In the genomic region with DNA sequence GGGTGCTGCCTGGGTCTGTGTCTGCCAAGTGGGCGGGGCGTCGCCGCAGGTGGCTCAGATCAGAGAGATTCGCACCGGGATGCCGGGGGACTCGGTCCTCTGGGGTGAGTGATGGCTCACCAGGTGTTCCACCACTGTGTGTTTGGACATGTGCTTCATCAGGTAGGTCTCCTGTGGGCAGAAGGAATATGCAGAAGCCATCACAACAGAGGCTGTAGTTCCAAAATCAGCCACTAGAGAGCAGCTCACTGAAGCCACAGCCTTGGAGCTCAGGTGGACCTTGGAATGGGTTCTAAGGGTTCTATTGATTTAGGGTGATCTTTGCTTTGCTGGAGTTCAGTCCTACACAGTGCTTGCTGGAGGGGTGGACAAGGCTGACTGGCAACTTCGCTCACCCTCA, we compare ENCODE assay signal across 9 mouse cellular contexts. TPM values are rescaled to one million over a fixed set of nuclear protein-coding genes. Genes with fewer than 3 reads are reported as not detected.
A peak's percentile ranks its signal among the peaks of the same experiment; 100 is the strongest.
DNase-seq lines count a peak whose midpoint lies in the region; ATAC-seq and TF ChIP-seq lines count a peak whose summit lies in the region.
"Had no signal": no experiment of that assay in that cellular context is flagged by ENCODE, and none has a peak within 500 bp of the region (broad histone marks: within the 10 kb centered on the region; RNA-seq: fewer than 3 reads in every experiment).

No protein-coding gene starts in this region.

- no peak for ATAC-seq in midbrain, embryonic 14.5 days (ENCODE audit: low FRiP score, low TSS enrichment)
- no peak for ATAC-seq in midbrain, embryonic 13.5 days
- ATAC-seq in lung, postnatal 0 days: no peak

- H3K4me1 ChIP-seq in midbrain, embryonic 14.5 days (ENCODE audit: control insufficient read depth, insufficient read depth, low read length): no peaks in the 10 kb centered on the region
- no peaks in the 10 kb centered on the region for H3K4me1 ChIP-seq in midbrain, embryonic 13.5 days (replicated peaks)
- 0 out of 2 replicates have a peak, but pooled peaks cover 4% of the 10 kb centered on the region for H3K4me1 ChIP-seq in lung, postnatal 0 days (ENCODE audit: insufficient read depth, low read depth, low read length)
- H3K4me1 ChIP-seq: hindbrain, embryonic 15.5 days had no signal

- DNase-seq in embryo, embryonic 10.5 days (ENCODE audit: low spot score): peak; percentile 66
- DNase-seq in embryo, embryonic 10 days (ENCODE audit: low spot score): no peak
- peak; percentile 70 for DNase-seq in midbrain, embryonic 14.5 days
- DNase-seq in brain, adult 2 months (ENCODE audit: low read depth, low spot score): peak; percentile 75
- DNase-seq in heart, postnatal 4 days: peak; percentile 68
- DNase-seq in lung, postnatal 0 days (ENCODE audit: low spot score): no peak
- peak; percentile 53 for DNase-seq in thymus, postnatal 25 days

- no peak for TF ChIP-seq EP300 in lung, postnatal 0 days (IDR thresholded peaks at IDR 0.05)

- H3K9ac ChIP-seq in midbrain, embryonic 14.5 days (replicated peaks; ENCODE audit: low read length): no peak overlapping the region
- no peak overlapping the region for H3K9ac ChIP-seq in midbrain, embryonic 13.5 days (replicated peaks)
- H3K9ac ChIP-seq in lung, postnatal 0 days (replicated peaks; ENCODE audit: low read depth): no peak overlapping the region
- H3K9ac ChIP-seq: hindbrain, embryonic 15.5 days had no signal

- TF ChIP-seq CTCF in lung, postnatal 0 days (IDR thresholded peaks at IDR 0.05): peak; percentile 80

- H3K27me3 ChIP-seq in midbrain, embryonic 14.5 days (ENCODE audit: control insufficient read depth, insufficient read depth, low read length): no peaks in the 10 kb centered on the region
- H3K27me3 ChIP-seq in midbrain, embryonic 13.5 days: no peaks in the 10 kb centered on the region
- H3K27me3 ChIP-seq in lung, postnatal 0 days (replicated peaks; ENCODE audit: insufficient read depth, low read length): no peaks in the 10 kb centered on the region
- H3K27me3 ChIP-seq: hindbrain, embryonic 15.5 days had no signal

- no peak overlapping the region for H3K4me3 ChIP-seq in midbrain, embryonic 14.5 days (replicated peaks; ENCODE audit: low read depth, low read length)
- no peak overlapping the region for H3K4me3 ChIP-seq in midbrain, embryonic 13.5 days (replicated peaks)
- no peak overlapping the region for H3K4me3 ChIP-seq in lung, postnatal 0 days (ENCODE audit: low read depth, low read length)
- H3K4me3 ChIP-seq: hindbrain, embryonic 15.5 days had no signal

- no peaks in the 10 kb centered on the region for H3K9me3 ChIP-seq in midbrain, embryonic 14.5 days (ENCODE audit: control insufficient read depth, low read length)
- H3K9me3 ChIP-seq in midbrain, embryonic 13.5 days: no peaks in the 10 kb centered on the region
- no peaks in the 10 kb centered on the region for H3K9me3 ChIP-seq in lung, postnatal 0 days (ENCODE audit: low read length)
- H3K9me3 ChIP-seq: hindbrain, embryonic 15.5 days had no signal

- H3K36me3 ChIP-seq in midbrain, embryonic 14.5 days (ENCODE audit: control insufficient read depth, insufficient read depth, low read length): peaks cover 72% of the 10 kb centered on the region
- H3K36me3 ChIP-seq in midbrain, embryonic 13.5 days: peaks cover 74% of the 10 kb centered on the region
- peaks cover 10% of the 10 kb centered on the region; the same call in 1 of the 2 replicates for H3K36me3 ChIP-seq in lung, postnatal 0 days (ENCODE audit: insufficient read depth, low read length)

- no peak overlapping the region for H3K4me2 ChIP-seq in midbrain, embryonic 14.5 days (ENCODE audit: low read length)
- H3K4me2 ChIP-seq in midbrain, embryonic 13.5 days (replicated peaks): no peak overlapping the region
- H3K4me2 ChIP-seq in lung, postnatal 0 days (replicated peaks; ENCODE audit: low read depth, low read length): no peak overlapping the region
- H3K4me2 ChIP-seq: hindbrain, embryonic 15.5 days had no signal

- WGBS in midbrain, embryonic 14.5 days: 92% methylated on average over 9 of the region's 9 CpGs
- 95% methylated on average over 9 of the region's 9 CpGs for WGBS in midbrain, embryonic 13.5 days
- WGBS in lung, postnatal 0 days: 87% methylated on average over 9 of the region's 9 CpGs

- H3K27ac ChIP-seq in midbrain, embryonic 14.5 days (replicated peaks; ENCODE audit: low read depth, low read length): no peak overlapping the region
- H3K27ac ChIP-seq in midbrain, embryonic 13.5 days: no peak overlapping the region
- H3K27ac ChIP-seq in lung, postnatal 0 days (ENCODE audit: low read length): no peak overlapping the region
- H3K27ac ChIP-seq: hindbrain, embryonic 15.5 days had no signal

RNA-seq across cellular contexts. Expression of a gene that starts 19.3 kb away (rescaled TPM):
- polyA plus RNA-seq in midbrain, embryonic 14.5 days (2014; fragmentation: Nextera tagmentation; extraction: Ambion mirVana): 0.47 and 0.74 TPM in 2 replicates
- polyA plus RNA-seq in midbrain, embryonic 13.5 days (2015; fragmentation: Nextera tagmentation; extraction: Ambion mirVana): 0.23 and 0.58 TPM in 2 replicates
- under 1 TPM; 0.20 to 0.36 TPM for total RNA-seq in heart, postnatal 4 days (2021)
- polyA plus RNA-seq in lung, postnatal 0 days (2015; fragmentation: Nextera tagmentation; extraction: Ambion mirVana): 0.04 and 0.08 TPM in 2 replicates

RNA-seq across cellular contexts. Expression of a gene that starts 31.4 kb away (rescaled TPM):
- 28.3 and 35.7 TPM in 2 replicates for polyA plus RNA-seq in midbrain, embryonic 14.5 days (2014; fragmentation: Nextera tagmentation; extraction: Ambion mirVana)
- 38.8 and 44.0 TPM in 2 replicates for polyA plus RNA-seq in midbrain, embryonic 13.5 days (2015; fragmentation: Nextera tagmentation; extraction: Ambion mirVana)
- 10 to 100 TPM; 33.9 to 34.4 TPM for total RNA-seq in heart, postnatal 4 days (2021)
- polyA plus RNA-seq in lung, postnatal 0 days (2015; fragmentation: Nextera tagmentation; extraction: Ambion mirVana): 21.6 and 23.8 TPM in 2 replicates

Comparison
In these comparisons a context has a peak if more than half of its experiments do, and no peak if none do; other contexts are left out.
1. DNase-seq: peak in embryo, embryonic 10.5 days (single experiment), midbrain, embryonic 14.5 days (single experiment), brain, adult 2 months (single experiment), heart, postnatal 4 days (single experiment) and thymus, postnatal 25 days (single experiment); none in embryo, embryonic 10 days (single experiment) and lung, postnatal 0 days (single experiment).